19 mouse cellular contexts compared by ENCODE assay signal in the genomic region with DNA sequence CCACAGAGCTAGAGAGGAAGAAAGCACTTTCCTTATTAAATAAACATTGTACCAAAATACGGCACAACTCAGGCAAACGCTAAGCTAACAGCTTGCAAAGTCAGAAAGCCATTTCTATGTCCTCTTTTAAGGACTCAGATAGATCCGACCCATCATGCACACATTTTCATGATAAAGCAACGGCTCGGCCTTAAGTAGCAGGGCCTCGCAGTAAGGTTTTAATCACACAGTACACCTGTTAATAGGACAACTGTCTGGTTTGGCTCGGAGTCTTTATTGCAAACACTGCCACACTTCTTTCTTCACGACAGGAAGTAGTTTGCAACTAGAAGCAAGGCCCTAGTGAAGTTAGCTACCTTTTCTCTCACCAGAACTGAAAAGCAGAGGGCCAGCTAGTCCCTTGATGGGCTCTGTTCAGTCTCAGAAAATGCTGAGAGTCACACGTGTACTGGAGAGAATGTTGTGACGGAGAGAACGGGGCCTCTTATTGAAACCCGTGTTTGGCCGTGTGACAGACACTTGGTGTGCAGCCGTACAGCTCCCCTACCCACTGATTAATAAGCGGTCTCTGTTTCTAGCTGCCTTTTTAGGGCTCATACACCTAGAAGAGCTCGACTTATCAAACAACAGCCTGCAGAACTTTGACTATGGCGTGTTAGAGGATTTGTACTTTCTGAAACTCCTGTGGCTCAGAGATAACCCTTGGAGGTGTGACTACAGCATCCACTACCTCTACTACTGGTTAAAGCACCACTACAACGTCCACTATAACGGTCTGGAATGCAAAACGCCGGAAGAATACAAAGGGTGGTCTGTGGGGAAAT. TPM values are rescaled to one million over a fixed set of nuclear protein-coding genes. Genes with fewer than 3 reads are reported as not detected.
A peak's percentile ranks its signal among the peaks of the same experiment; 100 is the strongest.
DNase-seq lines count a peak whose midpoint lies in the region; ATAC-seq and TF ChIP-seq lines count a peak whose summit lies in the region.
"Had no signal": no experiment of that assay in that cellular context is flagged by ENCODE, and none has a peak within 500 bp of the region (broad histone marks: within the 10 kb centered on the region; RNA-seq: fewer than 3 reads in every experiment).

No protein-coding gene starts in this region.

- no peak for TF ChIP-seq EP300 in stomach, postnatal 0 days (optimal IDR thresholded peaks at IDR 0.05)

- no peak overlapping the region for H3K9ac ChIP-seq in heart, embryonic 12.5 days
- no peak overlapping the region for H3K9ac ChIP-seq in stomach, embryonic 14.5 days (replicated peaks; ENCODE audit: low read depth, low read length)
- no peak overlapping the region for H3K9ac ChIP-seq in stomach, postnatal 0 days (ENCODE audit: low read length)
- H3K9ac ChIP-seq in limb, embryonic 12.5 days (replicated peaks) = no peak overlapping the region
- H3K9ac ChIP-seq: forebrain, postnatal 0 days; hindbrain, embryonic 13.5 days; lung, embryonic 15.5 days; neural tube, embryonic 13.5 days had no signal

- H3K4me3 ChIP-seq in heart, embryonic 12.5 days = no peak overlapping the region
- H3K4me3 ChIP-seq in stomach, embryonic 14.5 days (ENCODE audit: low read depth, low read length) = no peak overlapping the region
- H3K4me3 ChIP-seq in stomach, postnatal 0 days (ENCODE audit: low read depth, low read length) = no peak overlapping the region
- H3K4me3 ChIP-seq in limb, embryonic 12.5 days (replicated peaks) = no peak overlapping the region
- no peak overlapping the region for H3K4me3 ChIP-seq in layer of hippocampus, adult 2 months
- H3K4me3 ChIP-seq: hindbrain, embryonic 13.5 days; lung, embryonic 15.5 days; neural tube, embryonic 13.5 days had no signal

- WGBS in heart, embryonic 12.5 days = 51% methylated on average over 21 of the region's 21 CpGs
- 71% methylated on average over 21 of the region's 21 CpGs for WGBS in stomach, embryonic 14.5 days
- WGBS in stomach, postnatal 0 days = 63% methylated on average over 21 of the region's 21 CpGs
- 54% methylated on average over 21 of the region's 21 CpGs for WGBS in limb, embryonic 12.5 days

- no peak for TF ChIP-seq CTCF in stomach, postnatal 0 days (IDR thresholded peaks at IDR 0.05; ENCODE audit: low read depth)
- no peak for TF ChIP-seq CTCF in layer of hippocampus, adult 2 months (conservative IDR thresholded peaks at IDR 0.05)

- H3K4me2 ChIP-seq in heart, embryonic 12.5 days = peak overlapping the region; percentile 14; the same call in 1 of the 2 replicates
- no peak overlapping the region for H3K4me2 ChIP-seq in stomach, embryonic 14.5 days (replicated peaks; ENCODE audit: low read depth, low read length)
- H3K4me2 ChIP-seq in stomach, postnatal 0 days (replicated peaks; ENCODE audit: low read depth) = no peak overlapping the region
- H3K4me2 ChIP-seq in limb, embryonic 12.5 days = no peak overlapping the region
- H3K4me2 ChIP-seq: hindbrain, embryonic 13.5 days; lung, embryonic 15.5 days; neural tube, embryonic 13.5 days had no signal

- no peaks in the 10 kb centered on the region for H3K27me3 ChIP-seq in heart, embryonic 12.5 days (replicated peaks)
- H3K27me3 ChIP-seq in stomach, embryonic 14.5 days (ENCODE audit: control insufficient read depth, insufficient read depth, low read length) = no peaks in the 10 kb centered on the region
- H3K27me3 ChIP-seq in stomach, postnatal 0 days (ENCODE audit: control insufficient read depth, insufficient read depth, low read length) = no peaks in the 10 kb centered on the region
- H3K27me3 ChIP-seq in limb, embryonic 12.5 days = no peaks in the 10 kb centered on the region
- H3K27me3 ChIP-seq: hindbrain, embryonic 13.5 days; lung, embryonic 15.5 days; neural tube, embryonic 13.5 days; Patski had no signal

- H3K36me3 ChIP-seq in heart, embryonic 12.5 days = no peaks in the 10 kb centered on the region
- H3K36me3 ChIP-seq in stomach, embryonic 14.5 days (ENCODE audit: control insufficient read depth, insufficient read depth, low read length) = no peaks in the 10 kb centered on the region
- H3K36me3 ChIP-seq in stomach, postnatal 0 days (ENCODE audit: control insufficient read depth, insufficient read depth, low read length) = no peaks in the 10 kb centered on the region
- peaks cover 37% of the 10 kb centered on the region for H3K36me3 ChIP-seq in limb, embryonic 12.5 days
- H3K36me3 ChIP-seq: hindbrain, embryonic 13.5 days; lung, embryonic 15.5 days; neural tube, embryonic 13.5 days had no signal

- no peak for ATAC-seq in heart, embryonic 12.5 days (ENCODE audit: insufficient number of reproducible peaks, low FRiP score)
- peak; percentile 23; the same call in 1 of the 2 replicates for ATAC-seq in stomach, embryonic 14.5 days (ENCODE audit: insufficient number of reproducible peaks, insufficient read depth, low FRiP score, low read depth)
- ATAC-seq in stomach, postnatal 0 days (ENCODE audit: low FRiP score, low TSS enrichment) = no peak
- no peak for ATAC-seq in limb, embryonic 12.5 days (ENCODE audit: insufficient number of reproducible peaks, insufficient read depth, low FRiP score, low TSS enrichment, low read depth)
- peak; percentile 88 for ATAC-seq in megakaryocyte-erythroid progenitor cell, adult 5-6 weeks (replicated peaks; ENCODE audit: low FRiP score, low TSS enrichment, poor library complexity, severe bottlenecking)
- ATAC-seq: forebrain, postnatal 0 days; Patski had no signal

- DNase-seq in heart, adult 18-20 months = no peak
- no peak for DNase-seq in stomach, postnatal 0 days (ENCODE audit: low spot score)
- no peak for DNase-seq in layer of hippocampus, adult 2 months (ENCODE audit: low spot score in 2 of 2)
- DNase-seq in gastrocnemius, postnatal 25 days = no peak
- DNase-seq: cerebellum, adult 9-11 months; embryo, embryonic 11 days; forebrain, postnatal 0 days; gastrocnemius, postnatal 10 days; kidney, adult 11 months; kidney, postnatal 10 days; layer of hippocampus, adult 9-11 months had no signal

- 0 out of 2 replicates have a peak overlapping the region, but pooled peaks have one; percentile 35 for H3K27ac ChIP-seq in heart, embryonic 12.5 days (ENCODE audit: poor library complexity, severe bottlenecking)
- no peak overlapping the region for H3K27ac ChIP-seq in stomach, embryonic 14.5 days (ENCODE audit: low read length)
- H3K27ac ChIP-seq in stomach, postnatal 0 days (replicated peaks) = no peak overlapping the region
- 0 out of 2 replicates have a peak overlapping the region, but pooled peaks have one; percentile 7 for H3K27ac ChIP-seq in limb, embryonic 12.5 days
- no peak overlapping the region for H3K27ac ChIP-seq in layer of hippocampus, adult 2 months
- H3K27ac ChIP-seq: hindbrain, embryonic 13.5 days; lung, embryonic 15.5 days; neural tube, embryonic 13.5 days had no signal

- no peaks in the 10 kb centered on the region; the same call in 1 of the 2 replicates for H3K9me3 ChIP-seq in heart, embryonic 12.5 days (replicated peaks)
- H3K9me3 ChIP-seq in stomach, embryonic 14.5 days (ENCODE audit: control insufficient read depth, low read depth, low read length) = no peaks in the 10 kb centered on the region
- H3K9me3 ChIP-seq in stomach, postnatal 0 days (ENCODE audit: control insufficient read depth, low read length) = no peaks in the 10 kb centered on the region
- H3K9me3 ChIP-seq in limb, embryonic 12.5 days = no peaks in the 10 kb centered on the region
- H3K9me3 ChIP-seq: hindbrain, embryonic 13.5 days; lung, embryonic 15.5 days; neural tube, embryonic 13.5 days had no signal

- H3K4me1 ChIP-seq in heart, embryonic 12.5 days (replicated peaks) = peaks cover 10% of the 10 kb centered on the region; the same call in 1 of the 2 replicates
- no peaks in the 10 kb centered on the region for H3K4me1 ChIP-seq in stomach, embryonic 14.5 days (ENCODE audit: control insufficient read depth, insufficient read depth, low read length)
- H3K4me1 ChIP-seq in stomach, postnatal 0 days (replicated peaks; ENCODE audit: control insufficient read depth, insufficient read depth) = no peaks in the 10 kb centered on the region
- peaks cover 32% of the 10 kb centered on the region for H3K4me1 ChIP-seq in limb, embryonic 12.5 days (replicated peaks)
- H3K4me1 ChIP-seq: hindbrain, embryonic 13.5 days; lung, embryonic 15.5 days; neural tube, embryonic 13.5 days had no signal

RNA-seq across cellular contexts. Expression of gene Lrrc17, which starts 31.2 kb away (rescaled TPM):
- 6.6 and 7.8 TPM in 2 replicates for polyA plus RNA-seq in heart, embryonic 12.5 days (2016; fragmentation: Nextera tagmentation; extraction: Ambion mirVana)
- 1 to 10 TPM; 2.0 to 2.8 TPM for total RNA-seq in heart, adult 18-20 months (2021)
- 66.1 and 70.1 TPM in 2 replicates for polyA plus RNA-seq in stomach, embryonic 14.5 days (2014; fragmentation: Nextera tagmentation; extraction: Ambion mirVana)
- polyA plus RNA-seq in stomach, postnatal 0 days (2015; fragmentation: Nextera tagmentation; extraction: Ambion mirVana) = 18.5 and 20.2 TPM in 2 replicates
- 51.3 and 61.0 TPM in 2 replicates for polyA plus RNA-seq in limb, embryonic 12.5 days (2016; fragmentation: Nextera tagmentation; extraction: Ambion mirVana)
- not detected in 2 replicates for total RNA-seq in megakaryocyte-erythroid progenitor cell, adult 5-6 weeks (2014; fragmentation: Nextera tagmentation)
- not detected in 2 replicates for total RNA-seq in megakaryocyte-erythroid progenitor cell, adult 5-6 weeks (2017)
- total RNA-seq in layer of hippocampus, adult 2 months (2021) = under 1 TPM; 0.23 to 0.47 TPM
- total RNA-seq in gastrocnemius, postnatal 25 days (2021) = 1 to 10 TPM; 2.4 to 4.7 TPM
- polyA plus RNA-seq: Patski had no signal

Comparison
In these comparisons a context has a peak if more than half of its experiments do, and no peak if none do; other contexts are left out.
1. ATAC-seq: peak in stomach, embryonic 14.5 days (single experiment) and megakaryocyte-erythroid progenitor cell, adult 5-6 weeks (single experiment); none in heart, embryonic 12.5 days (single experiment), stomach, postnatal 0 days (single experiment) and limb, embryonic 12.5 days (single experiment).
2. H3K27ac ChIP-seq: peak in heart, embryonic 12.5 days (single experiment) and limb, embryonic 12.5 days (single experiment); none in stomach, embryonic 14.5 days (single experiment), stomach, postnatal 0 days (single experiment) and layer of hippocampus, adult 2 months (single experiment).